Mouse (Mus musculus) left cerebral cortex, postnatal 4 days (tissue): ENCODE results near the gene Pik3c2g. TPM values are rescaled to one million over a fixed set of nuclear protein-coding genes. Genes with fewer than 3 reads are reported as not detected.

ENCODE experiments used
- DNase-seq: peaks from one replicate; pipeline ENCODE4 v3.0.0-alpha.2; 2022
- intact Hi-C: fragments of 180-260 bp; cut with DNase I; formaldehyde crosslinking; loops from one replicate; pipeline ENCODE4 v1.15.1; 2025
- total RNA-seq, 2 experiments: library from RNA; stranded (reverse); gene quantifications; 2 replicates each; pipeline ENCODE4 v1.2.3; 2021

Pik3c2g gene
- total RNA-seq, 2 experiments from 2014 or later: 0.08 to 0.22 TPM

GRCm38 (mm10) chr6:139838239-139838638, 251.2 kb downstream of the Pik3c2g start:
- DNase-seq: peak; percentile 23
- intact Hi-C loops: no loop called here

- intact Hi-C loops: no loop called here
- DNase-seq: no peak
Measured at GRCm38 (mm10) chr6:139838713-139839112, 251.7 kb downstream of the Pik3c2g start.

GRCm38 (mm10) chr6:139839907-139840306, 252.9 kb downstream of the Pik3c2g start:
- intact Hi-C loops: no loop called here
- no peak for DNase-seq

- intact Hi-C loops: no loop called here
- DNase-seq: no peak
Measured at GRCm38 (mm10) chr6:139841272-139841671, 254.3 kb downstream of the Pik3c2g start.

GRCm38 (mm10) chr6:139842626-139843025, 255.6 kb downstream of the Pik3c2g start:
- DNase-seq: no peak
- intact Hi-C loops: no loop called here

GRCm38 (mm10) chr6:139843531-139843930, 256.5 kb downstream of the Pik3c2g start:
- DNase-seq: no peak
- intact Hi-C loops: no loop called here

- DNase-seq: no peak
- intact Hi-C loops: no loop called here
Measured at GRCm38 (mm10) chr6:139846889-139847544, 260.0 kb downstream of the Pik3c2g start.

- intact Hi-C loops: no loop called here
- DNase-seq: no peak
Measured at GRCm38 (mm10) chr6:139849931-139850330, 262.9 kb downstream of the Pik3c2g start.

GRCm38 (mm10) chr6:139851705-139852603, 264.9 kb downstream of the Pik3c2g start:
- no peak for DNase-seq
- intact Hi-C loops: no loop called here

GRCm38 (mm10) chr6:139852836-139853235, 265.8 kb downstream of the Pik3c2g start:
- intact Hi-C loops: no loop called here
- peak; percentile 47 for DNase-seq

- DNase-seq: no peak
- intact Hi-C loops: no loop called here
Measured at GRCm38 (mm10) chr6:139860141-139860540, 273.1 kb downstream of the Pik3c2g start.

- intact Hi-C loops: no loop called here
- no peak for DNase-seq
Measured at GRCm38 (mm10) chr6:139861534-139861933, 274.5 kb downstream of the Pik3c2g start.

- no peak for DNase-seq
Measured at GRCm38 (mm10) chr6:139865059-139865673, 278.1 kb downstream of the Pik3c2g start.

GRCm38 (mm10) chr6:139874418-139875176, 287.6 kb downstream of the Pik3c2g start:
- peak; percentile 28 for DNase-seq
- intact Hi-C loops: no loop called here

More at GRCm38 (mm10) chr6:139865059-139865673, 278.1 kb downstream of the Pik3c2g start:
- intact Hi-C loops: no loop called here

GRCm38 (mm10) chr6:139876691-139877090, 289.7 kb downstream of the Pik3c2g start:
- intact Hi-C loops: no loop called here
- no peak for DNase-seq

GRCm38 (mm10) chr6:139877476-139878361, 290.7 kb downstream of the Pik3c2g start:
- DNase-seq: no peak
- intact Hi-C loops: no loop called here

- intact Hi-C loops: no loop called here
- no peak for DNase-seq
Measured at GRCm38 (mm10) chr6:139878362-139878696, 291.3 kb downstream of the Pik3c2g start.

GRCm38 (mm10) chr6:139882076-139882475, 295.1 kb downstream of the Pik3c2g start:
- intact Hi-C loops: loop anchor here (10.0 kb wide), 1 partner anchor 553 kb away; no protein-coding TSS in a partner anchor
- DNase-seq: no peak

GRCm38 (mm10) chr6:139887175-139887574, 300.2 kb downstream of the Pik3c2g start:
- no peak for DNase-seq
- intact Hi-C loops: loop anchor here (10.0 kb wide), 1 partner anchor 548 kb away; no protein-coding TSS in a partner anchor

- intact Hi-C loops: no loop called here
- DNase-seq: no peak
Measured at GRCm38 (mm10) chr6:139895637-139896036, 308.6 kb downstream of the Pik3c2g start.
